Mouse (Mus musculus): Measurements from ENCODE around the gene Grid2. TPM values are rescaled to one million over a fixed set of nuclear protein-coding genes. Genes with fewer than 3 reads are reported as not detected.

The Grid2 gene
- polyA plus RNA-seq, 1 experiment from 2014 or later = 5.5 TPM

- peak overlapping the region; percentile 31; the same call in 1 of the 2 replicates for H3K9ac ChIP-seq (replicated peaks)
- peak overlapping the region; percentile 42 for H3K4me3 ChIP-seq
- peaks cover 77% of the 10 kb centered on the region for H3K27me3 ChIP-seq
- no peak overlapping the region for H3K27ac ChIP-seq (replicated peaks)
- no peaks in the 10 kb centered on the region for H3K9me3 ChIP-seq
- no peaks in the 10 kb centered on the region for H3K36me3 ChIP-seq
- under 1% methylated on average over 53 of the region's 53 CpGs for whole genome bisulfite sequencing
- H3K4me1 ChIP-seq = peaks cover 29% of the 10 kb centered on the region
- peak; percentile 73 for ATAC-seq (ENCODE audit: low FRiP score, low read depth)
- H3K4me2 ChIP-seq (replicated peaks) = peak overlapping the region; percentile 79
Measured at GRCm38 (mm10) chr6:64729231-64730011, 1473.7 kb downstream of the Grid2 start.

DNA sequence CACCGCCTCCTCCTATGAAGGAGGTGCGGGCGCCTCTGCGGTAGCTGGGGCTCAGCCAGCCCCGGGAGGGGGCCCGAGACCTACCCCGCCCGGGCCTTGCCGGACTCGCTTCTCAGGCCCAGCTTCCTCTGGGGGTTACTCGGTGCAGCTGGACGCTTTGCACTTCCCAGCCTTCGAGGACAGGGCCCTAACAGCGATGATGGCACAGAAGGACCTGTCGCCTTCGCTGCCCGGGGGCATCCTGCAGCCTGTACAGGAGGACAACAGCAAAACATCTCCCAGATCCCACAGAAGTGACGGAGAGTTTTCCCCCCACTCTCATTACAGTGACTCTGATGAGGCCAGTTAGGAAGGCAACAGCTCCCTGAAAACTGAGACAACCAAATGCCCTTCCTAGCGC is 1474.4 kb downstream of the Grid2 start:
- Histone ChIP-seq H3K27me3 (peaks cover 83% of the 10 kb centered on the region), H3K9me3 (no peaks in the 10 kb centered on the region), H3K4me3 (peak overlapping the region; percentile 42), H3K9ac (replicated peaks) (no peak overlapping the region), H3K36me3 (no peaks in the 10 kb centered on the region), H3K4me2 (replicated peaks) (peak overlapping the region; percentile 79), H3K27ac (replicated peaks) (no peak overlapping the region), H3K4me1 (peaks cover 33% of the 10 kb centered on the region)
- 0 out of 2 replicates have a peak, but pooled peaks have one; percentile 4 for ATAC-seq (ENCODE audit: low FRiP score, low read depth)
- WGBS = 0% methylated on average over 19 of the region's 19 CpGs

DNA sequence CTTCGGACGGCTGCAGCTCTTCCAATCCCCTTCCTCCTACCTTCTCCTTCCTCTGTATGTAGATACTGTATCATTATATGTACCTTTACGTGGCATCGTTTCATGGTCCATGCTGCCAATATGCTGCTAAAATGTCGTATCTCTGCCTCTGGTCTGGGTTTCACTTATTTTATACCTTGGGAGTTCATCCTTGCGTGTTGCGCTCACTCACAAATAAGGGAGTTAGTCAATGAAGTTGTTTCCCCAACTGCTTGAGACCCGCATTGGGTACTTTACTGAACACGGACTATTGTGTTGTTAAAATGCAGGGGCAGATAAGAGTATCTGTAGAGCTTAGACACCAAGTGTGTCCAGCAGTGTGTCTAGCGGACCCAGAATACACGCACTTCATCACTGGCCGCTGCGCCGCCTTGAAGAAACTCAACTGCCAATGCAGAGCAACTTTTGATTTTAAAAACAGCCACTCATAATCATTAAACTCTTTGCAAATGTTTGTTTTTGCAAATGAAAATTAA is 1474.9 kb downstream of the Grid2 start:
- WGBS = 2% methylated on average over 14 of the region's 14 CpGs
- ATAC-seq (ENCODE audit: low FRiP score, low read depth) = no peak
- 0 out of 2 replicates have a peak overlapping the region, but pooled peaks have one; percentile 79 for H3K4me2 ChIP-seq (replicated peaks)
- H3K27me3 ChIP-seq = peaks cover 88% of the 10 kb centered on the region
- H3K9ac ChIP-seq (replicated peaks) = no peak overlapping the region
- no peaks in the 10 kb centered on the region for H3K9me3 ChIP-seq
- peaks cover 33% of the 10 kb centered on the region for H3K4me1 ChIP-seq
- H3K36me3 ChIP-seq = no peaks in the 10 kb centered on the region
- H3K4me3 ChIP-seq = peak overlapping the region; percentile 42
- no peak overlapping the region for H3K27ac ChIP-seq (replicated peaks)

GRCm38 (mm10) chr6:64731126-64731525 is 1475.5 kb downstream of the Grid2 start:
- Histone ChIP-seq H3K27ac (replicated peaks) (no peak overlapping the region), H3K4me2 (replicated peaks) (no peak overlapping the region), H3K27me3 (peaks cover 91% of the 10 kb centered on the region), H3K4me3 (no peak overlapping the region), H3K4me1 (peaks cover 33% of the 10 kb centered on the region), H3K36me3 (no peaks in the 10 kb centered on the region), H3K9ac (replicated peaks) (no peak overlapping the region), H3K9me3 (no peaks in the 10 kb centered on the region)
- no peak for ATAC-seq (ENCODE audit: low FRiP score, low read depth)
- WGBS = 7% methylated on average over 7 of the region's 7 CpGs

DNA sequence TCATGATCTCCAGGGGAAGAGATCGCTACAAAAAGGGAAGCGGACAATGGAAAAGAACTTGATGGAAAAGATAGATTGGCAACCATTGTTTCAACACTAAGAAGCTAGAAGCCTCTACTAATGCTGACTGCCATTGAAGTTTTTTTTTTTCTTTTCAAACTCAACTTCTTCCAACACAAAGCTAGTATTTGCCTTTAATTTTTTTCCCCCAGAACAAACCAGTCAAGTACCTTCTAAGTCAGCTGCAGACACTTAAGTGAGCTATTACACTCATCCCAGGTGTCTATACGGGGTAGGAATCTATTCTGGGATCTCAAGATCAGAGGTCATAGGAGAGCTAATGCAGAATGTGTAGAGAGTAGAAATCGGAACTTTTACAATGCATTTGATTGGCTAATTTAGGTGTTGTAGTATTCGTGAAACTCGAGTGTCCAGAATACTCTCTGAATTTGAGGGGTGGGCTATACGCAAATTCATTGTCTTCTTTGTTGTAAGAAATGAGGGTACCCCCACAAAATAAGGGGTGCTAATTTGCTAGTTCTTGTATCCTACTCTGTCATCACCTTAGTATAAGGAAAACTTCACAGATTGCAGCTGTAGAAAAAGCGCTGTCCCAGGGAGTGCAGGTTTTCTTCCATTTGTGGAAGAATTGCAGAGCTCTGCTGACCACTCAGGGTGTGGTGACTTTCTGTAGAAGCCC is 1476.1 kb downstream of the Grid2 start:
- Histone ChIP-seq H3K27ac (replicated peaks) (no peak overlapping the region), H3K4me1 (peaks cover 33% of the 10 kb centered on the region), H3K4me3 (no peak overlapping the region), H3K27me3 (peaks cover 95% of the 10 kb centered on the region), H3K36me3 (no peaks in the 10 kb centered on the region), H3K9ac (replicated peaks) (no peak overlapping the region), H3K4me2 (replicated peaks) (no peak overlapping the region), H3K9me3 (no peaks in the 10 kb centered on the region)
- WGBS = 4% methylated on average over 8 of the region's 8 CpGs
- no peak for ATAC-seq (ENCODE audit: low FRiP score, low read depth)

DNA sequence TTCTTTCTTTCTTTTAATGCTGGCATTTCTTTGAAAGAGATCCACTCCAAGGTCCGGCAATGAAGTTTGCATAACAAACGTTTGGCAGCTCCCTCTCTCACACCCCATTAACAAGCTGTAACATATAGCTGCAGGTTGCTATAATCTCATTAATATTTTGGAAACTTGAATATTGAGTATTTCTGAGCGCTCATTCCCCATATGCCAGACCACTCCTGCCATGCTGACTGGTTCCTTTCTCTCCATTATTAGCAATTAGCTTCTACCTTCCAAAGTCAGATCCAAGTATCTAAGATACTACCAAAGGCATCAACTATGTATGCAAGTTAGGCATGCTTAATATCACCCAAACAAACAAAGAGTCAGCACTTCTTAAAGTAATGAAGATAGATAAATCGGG is 1477.6 kb downstream of the Grid2 start:
- no peak for ATAC-seq (ENCODE audit: low FRiP score, low read depth)
- Histone ChIP-seq H3K4me1 (peaks cover 27% of the 10 kb centered on the region), H3K27me3 (peaks cover 85% of the 10 kb centered on the region), H3K9ac (replicated peaks) (no peak overlapping the region), H3K36me3 (no peaks in the 10 kb centered on the region), H3K9me3 (no peaks in the 10 kb centered on the region), H3K27ac (replicated peaks) (no peak overlapping the region), H3K4me3 (no peak overlapping the region), H3K4me2 (replicated peaks) (no peak overlapping the region)
- WGBS = under 1% methylated on average over 4 of the region's 4 CpGs

- Histone ChIP-seq H3K36me3 (no peaks in the 10 kb centered on the region), H3K9me3 (no peaks in the 10 kb centered on the region), H3K9ac (replicated peaks) (peak overlapping the region; percentile 55), H3K27ac (replicated peaks) (no peak overlapping the region), H3K4me1 (peaks cover 15% of the 10 kb centered on the region; the same call in 1 of the 2 replicates), H3K4me2 (replicated peaks) (peak overlapping the region; percentile 97), H3K4me3 (peak overlapping the region; percentile 54), H3K27me3 (peaks cover 77% of the 10 kb centered on the region)
- WGBS = 2% methylated on average over 54 of the region's 54 CpGs
- ATAC-seq (ENCODE audit: low FRiP score, low read depth) = peak; percentile 83
Measured at GRCm38 (mm10) chr6:64734441-64735320, 1479.0 kb downstream of the Grid2 start.

DNA sequence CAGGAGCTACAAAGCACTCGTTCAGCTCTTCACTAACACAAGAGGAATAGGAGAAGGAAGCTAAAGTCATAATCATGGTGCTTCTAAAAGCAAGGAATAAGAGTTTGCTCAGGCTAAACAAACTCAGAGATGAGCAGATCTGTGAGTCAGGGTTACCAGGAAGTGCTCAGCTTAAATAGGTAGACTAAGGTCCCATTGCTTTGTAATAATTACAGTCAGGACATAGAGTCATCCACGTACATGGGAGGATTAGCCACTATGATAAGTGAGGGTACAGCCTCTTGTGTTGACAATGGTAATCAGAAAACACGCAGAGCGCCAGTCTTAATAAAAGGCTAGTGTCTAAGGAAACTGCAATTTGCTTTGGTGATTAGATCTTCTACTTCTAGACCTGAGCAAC is 1480.6 kb downstream of the Grid2 start:
- Histone ChIP-seq H3K36me3 (no peaks in the 10 kb centered on the region), H3K9me3 (no peaks in the 10 kb centered on the region), H3K27ac (replicated peaks) (no peak overlapping the region), H3K4me3 (no peak overlapping the region), H3K4me1 (peaks cover 12% of the 10 kb centered on the region; the same call in 1 of the 2 replicates), H3K27me3 (peaks cover 64% of the 10 kb centered on the region), H3K9ac (replicated peaks) (no peak overlapping the region), H3K4me2 (replicated peaks) (no peak overlapping the region)
- no peak for ATAC-seq (ENCODE audit: low FRiP score, low read depth)
- 68% methylated on average over 4 of the region's 4 CpGs for WGBS

- Histone ChIP-seq H3K27ac (replicated peaks) (no peak overlapping the region), H3K9ac (replicated peaks) (no peak overlapping the region), H3K9me3 (no peaks in the 10 kb centered on the region), H3K36me3 (no peaks in the 10 kb centered on the region), H3K4me2 (replicated peaks) (no peak overlapping the region), H3K4me1 (no peaks in the 10 kb centered on the region), H3K27me3 (peaks cover 7% of the 10 kb centered on the region; the same call in 1 of the 2 replicates), H3K4me3 (no peak overlapping the region)
- 90% methylated on average over 2 of the region's 2 CpGs for whole genome bisulfite sequencing
- ATAC-seq (ENCODE audit: low FRiP score, low read depth) = no peak
Measured at GRCm38 (mm10) chr6:64742915-64743489, 1487.3 kb downstream of the Grid2 start.
